Mouse (Mus musculus): Measurements from ENCODE around the gene Acot6. TPM values are rescaled to one million over a fixed set of nuclear protein-coding genes. Genes with fewer than 3 reads are reported as not detected.

The Acot6 gene
- total RNA-seq, 4 experiments from 2014 or later, result 1.9 to 3.2 (median 2.3) TPM

DNA sequence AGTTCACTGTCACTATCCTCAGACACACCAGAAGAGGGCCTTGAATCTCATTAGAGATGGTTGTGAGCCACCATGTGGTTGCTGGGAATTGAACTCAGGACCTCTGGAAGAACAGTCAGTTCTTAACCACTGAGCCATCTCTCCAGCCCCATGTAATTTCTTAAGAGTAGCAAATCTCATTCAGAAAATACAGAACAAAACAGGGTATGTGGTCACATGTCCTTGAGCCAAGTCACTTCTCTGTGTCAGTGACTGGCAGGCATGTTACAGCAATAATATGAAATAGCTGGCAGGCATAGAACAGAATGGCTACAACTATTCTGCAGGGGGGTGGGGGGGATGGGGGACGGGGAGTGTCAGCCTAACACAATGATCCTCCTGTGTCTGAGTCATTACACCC, 383 bp upstream of the Acot6 start:
- DNase-seq (ENCODE audit: low spot score in 2 of 2), result no peak

DNA sequence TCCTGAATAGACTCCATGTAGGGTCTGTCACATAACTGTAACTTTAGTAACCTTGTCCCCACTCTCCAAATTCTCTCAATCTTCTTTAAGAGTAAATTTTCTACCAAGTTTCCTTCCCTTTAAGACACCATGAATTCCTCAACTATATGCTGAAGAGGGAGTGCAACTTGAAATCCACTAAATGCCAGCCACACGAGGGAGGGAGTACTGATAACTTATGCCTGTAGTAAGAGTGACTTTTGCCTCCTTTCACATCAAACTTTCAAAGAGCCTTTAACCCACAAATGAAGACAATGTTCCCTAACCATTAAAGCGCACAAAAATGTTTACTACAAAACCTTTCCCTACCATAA, 1.0 kb downstream of the Acot6 start:
- DNase-seq (ENCODE audit: low spot score in 2 of 2), result no peak

DNA sequence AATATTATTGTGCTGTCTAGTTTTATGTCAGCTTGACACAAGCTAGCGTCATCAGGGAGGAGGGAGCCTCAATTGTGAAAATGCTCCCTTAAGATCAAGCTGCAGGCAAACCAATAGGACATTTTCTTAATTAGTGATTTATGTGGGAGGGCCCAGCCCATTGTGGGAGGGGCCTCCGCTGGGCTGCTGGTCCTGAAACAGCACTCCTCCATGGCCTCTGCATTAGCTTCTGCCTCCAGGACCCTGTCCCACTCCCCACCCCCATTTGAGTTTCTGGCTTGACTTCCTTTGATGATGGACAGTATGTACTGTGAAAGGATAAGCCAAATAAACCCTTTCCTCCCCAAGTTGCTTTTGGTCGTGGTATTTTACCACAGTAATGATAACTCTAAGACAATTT, 6.6 kb downstream of the Acot6 start:
- no peak for DNase-seq (ENCODE audit: low spot score in 2 of 2)

DNA sequence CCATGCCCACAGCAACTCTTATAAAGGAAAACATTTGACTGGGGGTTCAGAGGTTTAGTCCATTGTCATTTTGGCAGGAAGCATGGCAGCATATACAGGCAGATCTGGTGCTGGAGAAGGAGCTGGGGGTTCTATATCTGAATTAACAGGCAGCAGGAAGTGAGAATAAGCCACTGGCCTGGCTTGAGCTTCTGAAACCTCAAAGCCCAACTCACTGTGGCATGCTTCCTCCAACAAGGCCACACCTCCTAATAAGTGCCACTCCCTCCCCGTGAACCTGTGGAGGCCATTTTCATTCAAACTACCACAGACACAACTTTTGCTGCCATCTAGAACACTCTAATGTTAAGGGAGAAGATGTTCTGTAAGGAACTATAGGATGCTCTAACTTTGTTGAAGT, 7.2 kb downstream of the Acot6 start:
- no peak for DNase-seq (ENCODE audit: low spot score in 2 of 2)

DNA sequence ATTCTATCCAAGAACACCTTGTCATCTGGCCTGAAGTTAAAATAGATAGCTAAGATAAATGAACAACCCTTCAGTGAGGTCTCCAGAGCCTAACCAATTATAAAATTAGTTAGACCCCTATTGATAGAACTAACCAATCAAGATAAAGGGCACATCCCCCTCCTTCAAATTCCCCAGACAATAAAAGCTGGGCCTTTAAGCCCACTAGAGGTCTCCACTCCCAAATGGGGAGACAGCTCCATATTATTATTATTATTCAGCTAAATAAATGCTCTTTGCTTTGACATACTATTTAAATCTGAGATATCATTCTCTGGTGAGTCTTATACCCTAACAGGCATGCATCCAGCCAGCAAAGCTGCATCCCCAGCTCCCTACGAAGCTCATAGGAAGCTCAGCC, 9.5 kb downstream of the Acot6 start:
- no peak for DNase-seq (ENCODE audit: low spot score in 2 of 2)

DNA sequence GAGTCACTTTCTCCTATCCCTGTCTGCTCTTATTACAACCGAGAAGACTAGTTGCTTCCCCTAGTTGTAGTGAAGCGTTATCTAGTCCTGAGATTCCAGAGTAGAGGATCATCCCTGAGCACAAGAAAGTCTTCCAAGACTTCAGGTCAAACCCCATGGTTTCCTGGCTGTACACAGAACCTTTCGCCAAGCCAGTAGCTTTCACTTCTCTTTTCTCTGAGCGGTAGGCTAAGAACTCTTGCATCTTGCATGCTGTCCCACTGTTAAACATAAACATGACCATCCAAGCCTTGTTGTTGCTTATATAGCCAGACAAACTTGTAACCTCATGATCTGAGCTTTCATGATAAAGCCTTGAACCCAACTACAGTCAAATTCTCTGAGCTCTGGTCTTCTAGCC, 10.4 kb downstream of the Acot6 start:
- DNase-seq (ENCODE audit: low spot score in 2 of 2), result no peak

DNA sequence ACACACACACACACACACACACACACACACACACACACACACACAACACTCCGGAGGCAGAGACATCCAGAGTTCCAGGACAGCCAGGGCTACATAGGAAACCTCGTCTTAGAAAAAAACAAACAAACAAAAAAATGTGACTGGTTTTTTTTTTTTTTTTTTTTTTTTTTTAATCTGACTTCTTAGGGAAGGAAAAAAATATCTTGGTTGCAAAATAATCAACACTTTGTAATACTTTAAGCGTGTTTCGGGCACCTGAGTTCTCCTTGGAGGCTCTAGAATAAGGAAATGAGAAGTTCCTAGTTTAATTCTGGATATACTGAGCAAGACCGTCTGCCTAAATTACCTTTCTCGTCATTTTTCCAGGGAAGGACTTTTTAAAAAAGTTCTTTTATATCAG, 13.2 kb downstream of the Acot6 start:
- DNase-seq (ENCODE audit: low spot score in 2 of 2), result no peak

DNA sequence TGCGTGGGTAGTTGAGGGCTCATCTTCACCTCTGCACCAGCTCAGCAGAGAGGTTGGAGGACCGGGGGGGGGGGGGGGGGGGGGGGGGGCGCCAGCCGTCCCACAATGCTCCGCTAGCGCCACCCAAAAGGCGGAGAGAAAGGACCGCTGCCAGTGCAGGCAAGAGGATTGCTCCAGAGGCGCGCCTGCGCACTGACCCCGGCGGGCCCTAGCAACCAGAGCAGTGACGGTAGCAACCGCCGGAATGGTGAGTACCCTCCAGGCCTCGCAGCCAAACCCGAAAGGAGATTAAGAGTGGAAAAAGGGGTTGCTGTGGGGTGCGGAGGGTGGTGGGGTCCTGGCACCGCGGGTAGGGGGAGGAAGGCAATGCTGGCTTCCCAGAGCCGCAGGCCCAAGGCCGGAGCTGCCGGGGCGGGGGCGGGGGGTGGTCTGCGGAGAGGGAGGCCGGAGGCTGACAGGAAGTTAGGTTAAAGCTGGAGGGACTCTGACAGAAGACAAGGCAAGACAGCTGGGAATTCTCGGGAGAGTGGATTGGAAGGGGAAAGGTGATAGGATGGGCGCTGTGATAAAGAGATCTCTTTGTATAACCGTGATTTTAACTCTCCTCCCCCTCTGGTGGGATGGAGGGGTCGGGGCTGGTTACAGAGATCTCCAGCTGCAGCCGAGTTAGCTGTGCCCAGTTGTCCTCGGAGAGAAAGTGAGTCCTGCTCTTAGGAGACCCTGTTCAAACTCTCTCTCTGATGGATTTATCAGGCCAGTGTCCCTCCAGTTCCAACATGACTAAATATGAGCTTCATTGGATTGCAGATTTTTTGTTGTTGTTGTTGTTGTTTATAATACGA, 13.9 kb downstream of the Acot6 start, which contains the start of gene Dnal1:
TSS of gene Dnal1 (plus strand) at position 214 of the 842 bp plus-strand sequence.
- peak; percentile 74 to 84 for DNase-seq (ENCODE audit: low spot score in 2 of 2)

DNA sequence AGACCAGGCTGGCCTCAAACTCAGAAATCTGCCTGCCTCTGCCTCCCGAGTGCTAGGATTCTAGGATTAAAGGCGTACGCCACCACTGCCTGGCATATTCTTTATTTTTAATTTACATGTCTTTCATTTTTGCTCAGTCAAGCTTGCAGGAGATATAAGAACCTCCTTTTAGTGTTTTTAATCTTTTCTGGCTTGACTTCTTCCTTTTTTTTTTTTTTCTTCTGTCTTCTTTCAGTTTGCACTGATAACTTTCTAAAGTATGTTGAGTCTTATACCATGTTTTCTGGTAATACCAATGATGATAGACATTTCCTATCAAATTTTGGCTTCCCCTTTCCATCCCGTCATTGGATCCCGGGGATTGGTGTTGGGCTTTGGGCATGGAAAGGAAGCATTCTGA, 19.1 kb downstream of the Acot6 start:
- DNase-seq (ENCODE audit: low spot score in 2 of 2), result no peak

DNA sequence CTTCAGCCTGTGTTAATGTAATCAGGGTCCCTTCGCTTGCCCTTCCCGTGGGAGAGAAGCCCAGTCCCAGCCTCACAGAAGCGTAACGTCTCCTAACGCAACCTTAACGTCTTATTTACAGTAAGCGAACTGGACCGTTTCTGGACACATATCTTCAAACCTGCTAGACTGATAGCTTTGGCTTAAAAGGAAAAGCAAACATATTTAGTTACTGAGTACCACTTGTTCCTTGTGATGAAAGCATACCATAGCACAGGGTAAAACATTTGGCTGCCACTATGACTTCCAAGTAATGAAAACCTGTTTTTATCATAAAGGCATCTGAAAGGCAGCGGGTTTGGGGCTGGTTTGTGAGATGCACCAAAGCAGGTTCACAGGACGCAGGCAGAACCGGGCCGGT, 25.4 kb downstream of the Acot6 start:
- no peak for DNase-seq (ENCODE audit: low spot score in 2 of 2)

DNA sequence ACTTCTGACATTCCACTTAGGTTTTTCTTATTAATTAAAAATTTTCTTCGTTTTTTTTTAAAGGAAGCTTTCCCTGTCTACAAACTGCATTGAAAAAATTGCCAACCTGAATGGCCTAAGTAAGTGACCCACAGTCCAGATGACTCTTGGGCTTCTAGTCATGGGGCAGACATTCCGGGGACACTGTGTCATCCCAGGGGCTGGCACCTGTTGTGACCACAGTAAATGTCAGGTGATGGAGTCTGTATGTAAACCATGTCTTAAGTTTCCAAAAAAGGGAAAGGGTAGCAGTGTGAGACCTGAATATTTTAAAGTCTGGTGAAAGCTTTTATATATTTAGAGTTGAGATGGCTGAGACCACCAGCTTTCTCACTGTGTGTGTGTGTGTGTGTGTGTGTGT, 26.4 kb downstream of the Acot6 start:
- no peak for DNase-seq (ENCODE audit: low spot score in 2 of 2)

DNA sequence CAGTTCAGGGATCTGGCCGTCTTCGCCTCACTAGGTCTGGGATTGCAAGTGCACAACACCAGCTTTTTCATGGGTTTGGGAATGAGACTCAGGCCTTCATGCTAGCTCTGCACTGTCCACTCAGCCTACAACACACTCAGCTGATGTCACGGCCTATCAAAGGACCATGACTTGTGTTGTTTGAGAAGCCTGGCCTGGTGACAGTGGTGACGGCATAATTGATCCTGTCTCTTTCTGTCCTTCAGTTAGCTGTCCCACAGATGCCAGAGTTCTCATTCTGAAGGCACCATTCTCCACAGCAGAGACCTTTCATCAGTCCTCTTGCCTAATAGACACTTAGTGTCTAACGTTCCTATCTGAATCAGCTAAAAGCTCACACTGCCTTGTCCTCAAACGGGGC, 28.1 kb downstream of the Acot6 start:
- no peak for DNase-seq (ENCODE audit: low spot score in 2 of 2)

DNA sequence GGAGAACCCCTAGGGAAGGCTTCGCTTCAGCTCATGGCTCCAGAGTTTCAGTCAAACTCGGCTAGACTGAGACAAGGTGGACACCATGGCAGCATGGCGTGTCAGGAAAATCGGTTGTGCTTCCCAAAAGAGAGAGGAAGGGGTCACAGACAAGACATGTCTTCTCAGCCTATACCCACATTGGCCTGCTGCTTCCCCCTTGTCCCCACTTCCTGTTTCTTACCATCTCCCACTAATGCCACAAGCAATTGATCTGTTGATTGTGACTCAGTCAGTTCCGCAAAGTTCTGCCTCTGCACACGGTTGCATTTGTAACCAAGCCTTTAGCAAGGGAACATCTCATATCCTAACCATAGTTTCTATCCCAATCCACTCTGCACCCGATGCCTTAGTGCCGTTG, 29.5 kb downstream of the Acot6 start:
- no peak for DNase-seq (ENCODE audit: low spot score in 2 of 2)

DNA sequence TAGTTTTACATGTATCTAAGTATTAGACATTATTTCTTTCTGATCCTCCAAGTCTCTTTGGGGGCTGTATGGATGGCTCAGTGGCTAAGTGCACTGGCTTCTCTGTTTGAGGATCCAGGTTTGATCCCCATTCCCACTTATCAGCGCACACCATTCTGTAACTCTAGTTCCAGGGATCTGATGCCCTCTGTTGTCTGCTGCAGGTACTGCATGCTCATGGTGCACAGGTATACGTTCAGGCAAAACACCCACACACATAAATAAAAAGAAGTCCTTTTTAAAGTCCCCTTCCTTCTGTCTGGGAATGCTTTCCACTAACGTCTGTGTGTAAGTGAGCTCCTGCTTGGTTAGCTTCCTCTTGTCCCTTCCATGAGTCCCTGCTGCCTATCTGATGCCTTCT, 31.8 kb downstream of the Acot6 start:
- no peak for DNase-seq (ENCODE audit: low spot score in 2 of 2)

DNA sequence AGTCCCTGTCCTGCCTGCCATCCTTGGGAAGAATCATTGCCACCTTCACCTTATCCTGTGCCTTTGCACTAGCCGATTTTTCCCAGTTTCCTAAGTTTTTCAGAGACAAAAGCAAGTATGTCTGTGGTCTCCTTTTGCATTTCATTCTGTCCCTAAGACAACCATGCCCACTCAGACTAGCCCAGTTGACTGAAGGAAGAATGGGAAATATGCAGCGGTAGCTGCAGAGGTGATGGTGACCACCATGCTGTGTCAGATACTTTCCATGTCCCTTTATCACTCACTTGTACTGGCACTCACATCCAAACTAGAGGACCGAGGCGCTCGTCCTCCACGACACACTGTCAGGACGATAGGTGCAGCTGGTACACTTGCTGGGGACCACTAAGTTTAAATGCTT, 36.7 kb downstream of the Acot6 start:
- no peak for DNase-seq (ENCODE audit: low spot score in 2 of 2)

DNA sequence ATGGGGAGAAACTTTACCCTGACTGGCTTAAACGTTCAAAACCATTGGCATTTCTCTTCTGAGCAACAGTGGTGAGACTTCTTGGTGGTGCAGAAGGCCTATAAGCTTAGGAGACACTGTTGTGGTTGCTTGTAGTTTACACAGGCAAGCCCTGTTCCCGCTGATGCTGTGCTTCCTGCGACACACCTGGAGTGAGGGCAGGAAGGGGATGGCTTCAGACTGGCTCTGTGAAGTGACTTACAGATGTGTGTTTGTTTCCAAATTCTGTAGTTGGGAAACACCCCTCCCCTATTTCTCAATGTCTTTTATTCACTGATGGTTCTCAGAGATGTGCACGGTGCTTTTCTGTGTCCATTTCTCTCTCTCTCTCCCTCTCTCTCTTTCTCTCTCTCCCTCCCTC, 39.7 kb downstream of the Acot6 start:
- no peak for DNase-seq (ENCODE audit: low spot score in 2 of 2)

DNA sequence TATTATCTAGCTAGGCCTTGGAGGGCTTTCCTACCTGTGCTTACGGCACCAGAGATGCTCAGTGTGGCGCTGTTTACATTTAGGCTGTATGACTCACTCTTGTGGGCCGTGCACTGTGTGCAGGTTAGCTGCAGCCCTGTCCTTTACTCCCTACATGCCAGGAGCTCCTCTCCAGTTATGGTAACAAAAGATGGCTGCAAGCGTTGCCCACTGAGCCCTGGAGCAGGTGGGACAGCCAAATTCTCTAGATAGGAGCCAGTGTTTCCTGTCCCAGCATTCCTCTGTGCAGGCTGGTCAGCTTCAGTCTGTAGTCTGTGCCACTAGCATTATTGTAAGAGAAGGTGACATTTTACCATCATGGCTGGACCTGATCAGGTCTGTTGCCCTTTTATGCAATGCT, 40.8 kb downstream of the Acot6 start:
- DNase-seq (ENCODE audit: low spot score in 2 of 2), result no peak

DNA sequence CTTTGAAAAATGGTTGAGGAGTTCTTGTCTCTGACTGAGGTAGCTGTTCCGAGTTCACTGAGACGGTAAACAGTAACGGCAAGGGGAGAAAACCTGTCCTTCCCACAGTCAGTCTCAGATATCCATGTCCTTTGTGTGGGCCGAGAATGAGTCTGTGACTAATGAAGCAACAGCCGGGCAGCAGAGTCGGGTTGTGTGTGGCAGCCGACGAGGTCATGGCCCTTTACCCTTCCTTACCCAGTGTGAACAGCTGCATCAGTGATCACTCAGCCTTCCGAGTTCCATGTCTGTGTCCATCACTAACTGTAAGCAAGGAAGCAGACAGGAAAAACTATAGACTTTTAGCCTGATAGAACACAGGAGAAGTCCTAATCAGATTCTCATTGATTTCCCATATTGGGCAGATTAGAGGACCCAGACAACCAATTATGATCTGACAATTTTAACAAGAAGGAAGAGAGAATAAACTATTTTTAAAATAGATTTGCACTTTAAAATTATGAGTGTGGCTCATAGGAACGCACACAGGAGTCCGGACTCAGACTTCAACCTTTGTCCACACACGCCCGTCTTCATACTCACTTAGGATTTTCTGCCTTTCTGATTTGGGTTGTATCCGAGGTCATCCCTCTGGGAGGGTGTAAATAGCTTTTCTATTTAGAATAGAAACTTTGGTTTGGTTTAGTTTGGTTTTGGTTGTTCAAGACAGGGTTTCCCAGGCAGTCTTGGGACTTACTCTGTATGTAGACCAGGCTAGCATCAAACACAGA, 42.0 kb downstream of the Acot6 start:
- DNase-seq (ENCODE audit: low spot score in 2 of 2), result no peak

DNA sequence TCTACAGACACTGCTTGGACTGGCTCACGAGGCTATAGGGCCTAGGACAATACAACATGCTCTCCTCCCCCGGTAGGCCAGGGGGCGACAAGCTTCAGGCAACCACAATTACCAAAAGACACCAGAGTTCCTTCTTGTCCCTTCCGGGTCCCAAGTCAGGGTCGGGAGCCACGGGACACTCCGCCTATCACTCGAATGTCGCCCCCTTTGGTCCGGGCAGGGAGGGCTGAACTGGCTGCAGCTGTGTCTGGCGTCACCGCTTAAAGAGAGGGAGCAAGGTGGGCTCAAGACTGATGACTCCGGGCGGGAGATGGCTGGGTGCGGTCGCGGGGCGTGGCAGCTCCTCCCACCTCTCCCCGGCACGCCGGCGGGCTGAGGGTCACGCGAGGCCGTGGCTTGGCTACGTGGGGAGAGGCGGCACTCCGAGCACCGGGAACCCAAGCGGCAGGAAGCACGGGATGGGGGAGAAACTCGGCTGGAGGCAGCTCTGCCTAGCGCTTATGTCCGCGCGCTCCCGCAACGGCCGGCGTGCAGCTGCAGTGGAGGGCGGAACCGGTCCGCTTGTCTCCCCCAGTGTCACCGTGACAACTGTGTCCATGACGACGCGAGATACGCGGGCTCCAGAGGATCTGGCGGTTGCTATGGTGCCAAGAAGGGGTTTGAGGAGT, 47.6 kb downstream of the Acot6 start, which contains the start of gene Pnma1:
TSS of gene Pnma1 (minus strand) at position 536 of the 668 bp plus-strand sequence.
- DNase-seq (ENCODE audit: low spot score in 2 of 2), result peak; percentile 41 to 56

DNA sequence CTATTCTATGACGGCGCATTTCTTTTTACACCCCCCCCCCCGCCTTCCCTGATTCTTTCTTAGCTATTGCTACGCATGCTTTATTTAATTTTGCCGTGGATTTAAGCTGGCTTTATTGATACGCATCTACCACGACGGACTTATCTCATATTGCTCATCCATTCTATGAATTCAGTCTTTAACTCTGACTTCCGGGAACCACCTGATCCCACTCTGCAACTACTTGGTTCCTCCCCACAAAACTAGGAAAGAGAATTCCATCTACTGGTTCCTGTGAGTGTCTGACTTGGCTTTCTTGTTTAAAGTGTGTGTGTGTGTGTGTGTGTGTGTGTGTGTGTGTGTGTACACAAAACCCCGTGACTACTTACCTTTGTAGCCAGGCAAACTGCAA, 48.2 kb downstream of the Acot6 start:
- DNase-seq (ENCODE audit: low spot score in 2 of 2), result no peak

DNA sequence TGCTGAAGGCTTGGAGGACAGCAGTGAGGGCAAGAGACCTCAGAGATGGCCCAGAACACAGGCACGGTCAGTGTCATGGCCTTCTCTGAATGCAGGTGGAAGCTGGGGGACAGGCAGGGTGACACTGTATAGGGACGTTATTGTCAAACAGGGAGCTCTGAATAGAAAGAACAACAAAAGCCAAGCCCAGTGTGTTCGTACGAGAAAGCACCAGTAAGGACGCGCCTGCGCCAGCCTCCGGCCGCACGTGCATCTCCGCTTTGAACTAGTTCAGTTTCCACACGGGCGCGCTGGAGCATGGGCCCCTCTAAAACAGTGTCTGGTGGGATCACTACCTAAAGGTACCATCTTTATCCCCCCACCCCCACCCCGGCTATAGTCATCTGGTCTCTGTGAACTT, 49.5 kb downstream of the Acot6 start:
- DNase-seq (ENCODE audit: low spot score in 2 of 2), result no peak

DNA sequence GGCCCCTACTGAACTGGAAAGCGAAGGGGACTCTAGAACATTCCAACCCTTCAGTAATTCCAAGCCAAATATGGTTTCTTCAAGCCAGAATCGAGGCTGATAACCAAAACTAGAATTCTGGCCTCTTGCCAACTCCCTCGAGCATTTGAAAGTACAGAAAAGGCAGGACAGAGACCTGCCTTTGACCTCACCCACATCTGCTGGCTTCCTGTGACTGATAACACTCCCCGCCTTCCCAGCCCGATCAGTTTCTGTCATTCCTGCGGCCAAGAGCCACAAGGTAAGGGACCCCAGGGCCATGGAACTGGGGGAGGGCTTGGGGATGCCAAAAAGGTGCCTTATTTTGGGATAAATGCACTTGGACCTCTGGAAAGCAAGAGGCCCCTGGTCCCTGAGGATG, 50.5 kb downstream of the Acot6 start:
- DNase-seq (ENCODE audit: low spot score in 2 of 2), result no peak

Data from gastrocnemius, adult 8-10 months (tissue).